Mouse (Mus musculus) liver, embryonic 14.5 days (tissue): ENCODE data around the gene Ppp2r1b.

Source experiments
- CTCF ChIP-seq: IDR thresholded peaks from 2 replicates; pipeline ENCODE4 v1.5.1; 2016; ENCODE audit warnings: antibody characterized with exemption, low read depth, control low read depth
- EP300 ChIP-seq: IDR thresholded peaks from 2 replicates; pipeline ENCODE4 v1.6.1; 2016; ENCODE audit warnings: antibody characterized with exemption, low read depth

DNA sequence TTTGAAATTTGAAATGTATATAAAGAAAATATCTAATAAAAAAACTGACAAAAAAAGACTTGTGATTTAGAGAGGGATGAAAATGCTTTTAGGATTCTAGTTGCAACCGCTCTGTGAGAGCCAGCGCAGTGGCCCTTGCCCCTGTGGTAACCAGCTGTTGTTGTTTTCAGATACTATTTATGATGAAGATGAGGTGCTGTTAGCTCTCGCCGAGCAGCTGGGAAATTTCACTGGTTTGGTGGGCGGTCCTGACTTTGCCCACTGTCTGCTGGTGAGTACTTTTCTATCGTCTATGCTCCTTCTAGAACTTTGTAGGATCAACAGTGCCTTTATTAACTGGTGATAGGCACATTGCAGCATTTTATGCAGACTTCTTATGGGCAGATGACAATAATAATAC, 13.6 kb downstream of the Ppp2r1b start:
- TF ChIP-seq CTCF (no peak), EP300 (no peak)
